Mouse (Mus musculus): ENCODE results near the gene Tspan33. TPM values are rescaled to one million over a fixed set of nuclear protein-coding genes. Genes with fewer than 3 reads are reported as not detected.
"Not testable (repeated sequence)": the region's sequence is repeated elsewhere in the genome, so short reads cannot be mapped to it uniquely, and the experiment has no call there.

Tspan33 gene
- 4.7 and 6.5 TPM in 2 replicates for total RNA-seq (2017)

GRCm38 (mm10) chr6:29693953-29694352 lies at the start of gene Tspan33:
Gene Tspan33, plus strand, starts transcription at chr6:29694222.
- ATAC-seq (replicated peaks in 1 of 2; ENCODE audit: insufficient read depth in 1 of 2, low FRiP score in 2 of 2, low TSS enrichment in 1 of 2, low read depth in 1 of 2, poor library complexity in 2 of 2, severe bottlenecking in 2 of 2) = peak; percentile 90 to 94

- peak; percentile 78 to 88 for ATAC-seq (replicated peaks in 1 of 2; ENCODE audit: insufficient read depth in 1 of 2, low FRiP score in 2 of 2, low TSS enrichment in 1 of 2, low read depth in 1 of 2, poor library complexity in 2 of 2, severe bottlenecking in 2 of 2)
Observed at GRCm38 (mm10) chr6:29649494-29650169, 44.4 kb upstream of the Tspan33 start.

- peak; percentile 53 to 57; a peak in 3 of 4 replicates for ATAC-seq (replicated peaks in 1 of 2; ENCODE audit: insufficient read depth in 1 of 2, low FRiP score in 2 of 2, low TSS enrichment in 1 of 2, low read depth in 1 of 2, poor library complexity in 2 of 2, severe bottlenecking in 2 of 2)
Observed at GRCm38 (mm10) chr6:29650170-29650549, 43.9 kb upstream of the Tspan33 start.

- ATAC-seq (replicated peaks in 1 of 2; ENCODE audit: insufficient read depth in 1 of 2, low FRiP score in 2 of 2, low TSS enrichment in 1 of 2, low read depth in 1 of 2, poor library complexity in 2 of 2, severe bottlenecking in 2 of 2) = no peak
Observed at GRCm38 (mm10) chr6:29653271-29653670, 40.8 kb upstream of the Tspan33 start.

GRCm38 (mm10) chr6:29658626-29659475 lies 35.2 kb upstream of the Tspan33 start:
- ATAC-seq (replicated peaks in 1 of 2; ENCODE audit: insufficient read depth in 1 of 2, low FRiP score in 2 of 2, low TSS enrichment in 1 of 2, low read depth in 1 of 2, poor library complexity in 2 of 2, severe bottlenecking in 2 of 2) = no peak

GRCm38 (mm10) chr6:29659964-29660363 lies 34.1 kb upstream of the Tspan33 start:
- no peak for ATAC-seq (replicated peaks in 1 of 2; ENCODE audit: insufficient read depth in 1 of 2, low FRiP score in 2 of 2, low TSS enrichment in 1 of 2, low read depth in 1 of 2, poor library complexity in 2 of 2, severe bottlenecking in 2 of 2)

- ATAC-seq (replicated peaks in 1 of 2; ENCODE audit: insufficient read depth in 1 of 2, low FRiP score in 2 of 2, low TSS enrichment in 1 of 2, low read depth in 1 of 2, poor library complexity in 2 of 2, severe bottlenecking in 2 of 2) = no peak
Observed at GRCm38 (mm10) chr6:29660662-29661307, 33.2 kb upstream of the Tspan33 start.

- no peak for ATAC-seq (replicated peaks in 1 of 2; ENCODE audit: insufficient read depth in 1 of 2, low FRiP score in 2 of 2, low TSS enrichment in 1 of 2, low read depth in 1 of 2, poor library complexity in 2 of 2, severe bottlenecking in 2 of 2)
Observed at GRCm38 (mm10) chr6:29667266-29667665, 26.8 kb upstream of the Tspan33 start.

- ATAC-seq (replicated peaks in 1 of 2; ENCODE audit: insufficient read depth in 1 of 2, low FRiP score in 2 of 2, low TSS enrichment in 1 of 2, low read depth in 1 of 2, poor library complexity in 2 of 2, severe bottlenecking in 2 of 2) = no peak
Observed at GRCm38 (mm10) chr6:29671741-29672140, 22.3 kb upstream of the Tspan33 start.

- no peak for ATAC-seq (replicated peaks in 1 of 2; ENCODE audit: insufficient read depth in 1 of 2, low FRiP score in 2 of 2, low TSS enrichment in 1 of 2, low read depth in 1 of 2, poor library complexity in 2 of 2, severe bottlenecking in 2 of 2)
Observed at GRCm38 (mm10) chr6:29672563-29673411, 21.2 kb upstream of the Tspan33 start.

- ATAC-seq (replicated peaks in 1 of 2; ENCODE audit: insufficient read depth in 1 of 2, low FRiP score in 2 of 2, low TSS enrichment in 1 of 2, low read depth in 1 of 2, poor library complexity in 2 of 2, severe bottlenecking in 2 of 2) = no peak
Observed at GRCm38 (mm10) chr6:29673739-29674138, 20.3 kb upstream of the Tspan33 start.

GRCm38 (mm10) chr6:29679947-29680550 lies 14.0 kb upstream of the Tspan33 start:
- ATAC-seq (replicated peaks in 1 of 2; ENCODE audit: insufficient read depth in 1 of 2, low FRiP score in 2 of 2, low TSS enrichment in 1 of 2, low read depth in 1 of 2, poor library complexity in 2 of 2, severe bottlenecking in 2 of 2) = not testable (repeated sequence)

GRCm38 (mm10) chr6:29681853-29682252 lies 12.2 kb upstream of the Tspan33 start:
- ATAC-seq (replicated peaks in 1 of 2; ENCODE audit: insufficient read depth in 1 of 2, low FRiP score in 2 of 2, low TSS enrichment in 1 of 2, low read depth in 1 of 2, poor library complexity in 2 of 2, severe bottlenecking in 2 of 2) = no peak

- ATAC-seq (replicated peaks in 1 of 2; ENCODE audit: insufficient read depth in 1 of 2, low FRiP score in 2 of 2, low TSS enrichment in 1 of 2, low read depth in 1 of 2, poor library complexity in 2 of 2, severe bottlenecking in 2 of 2) = no peak
Observed at GRCm38 (mm10) chr6:29684686-29685085, 9.3 kb upstream of the Tspan33 start.

GRCm38 (mm10) chr6:29685952-29686351 lies 8.1 kb upstream of the Tspan33 start:
- ATAC-seq (replicated peaks in 1 of 2; ENCODE audit: insufficient read depth in 1 of 2, low FRiP score in 2 of 2, low TSS enrichment in 1 of 2, low read depth in 1 of 2, poor library complexity in 2 of 2, severe bottlenecking in 2 of 2) = no peak

- ATAC-seq (replicated peaks in 1 of 2; ENCODE audit: insufficient read depth in 1 of 2, low FRiP score in 2 of 2, low TSS enrichment in 1 of 2, low read depth in 1 of 2, poor library complexity in 2 of 2, severe bottlenecking in 2 of 2) = no peak
Observed at GRCm38 (mm10) chr6:29689458-29689857, 4.6 kb upstream of the Tspan33 start.

All from hematopoietic stem cell, adult 5-6 weeks (primary cell).